Mouse (Mus musculus): Measurements from ENCODE around the gene Lgals2. TPM values are rescaled to one million over a fixed set of nuclear protein-coding genes. Genes with fewer than 3 reads are reported as not detected.

Gene Lgals2
- polyA plus RNA-seq, 1 experiment from 2014 or later = 2.2 TPM

DNA sequence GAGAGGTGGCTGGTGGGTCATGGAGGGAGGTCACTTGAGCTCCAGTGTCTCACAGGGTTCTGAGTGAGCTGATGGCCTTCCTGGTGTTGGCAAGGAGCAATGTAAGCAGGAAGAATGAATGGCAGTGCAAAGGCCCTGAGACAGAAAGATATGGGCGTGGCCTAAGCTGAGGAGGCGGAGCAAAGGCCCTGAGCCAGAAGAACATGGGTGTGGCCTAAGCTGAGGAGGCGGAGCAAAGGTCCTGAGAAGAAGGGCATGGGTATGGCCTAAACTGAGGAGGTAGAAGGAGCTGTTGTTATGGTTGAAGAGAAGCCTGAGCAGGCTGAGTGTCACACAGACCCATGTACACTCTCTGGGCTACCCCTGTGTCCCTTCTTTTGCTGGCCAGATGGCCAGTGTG is 21.7 kb downstream of the Lgals2 start:
- WGBS = 93% methylated on average over 3 of the region's 3 CpGs
- Histone ChIP-seq H3K27ac (ENCODE audit: low read length) (peak overlapping the region; percentile 91), H3K36me3 (ENCODE audit: control insufficient read depth, insufficient read depth) (no peaks in the 10 kb centered on the region), H3K4me3 (ENCODE audit: low read length) (no peak overlapping the region), H3K9ac (ENCODE audit: low read length) (no peak overlapping the region), H3K9me3 (replicated peaks; ENCODE audit: control insufficient read depth, low read length) (no peaks in the 10 kb centered on the region), H3K4me1 (ENCODE audit: control insufficient read depth, insufficient read depth, low read length) (peaks cover 41% of the 10 kb centered on the region), H3K27me3 (ENCODE audit: control insufficient read depth, insufficient read depth, low read length) (no peaks in the 10 kb centered on the region), H3K4me2 (ENCODE audit: low read depth, low read length) (no peak overlapping the region)
- no peak for ATAC-seq (replicated peaks; ENCODE audit: extremely low read depth, insufficient read depth, low FRiP score)

- Histone ChIP-seq H3K4me3 (ENCODE audit: low read length) (no peak overlapping the region), H3K4me2 (ENCODE audit: low read depth, low read length) (peak overlapping the region; percentile 24), H3K9me3 (replicated peaks; ENCODE audit: control insufficient read depth, low read length) (no peaks in the 10 kb centered on the region), H3K27me3 (ENCODE audit: control insufficient read depth, insufficient read depth, low read length) (no peaks in the 10 kb centered on the region), H3K27ac (ENCODE audit: low read length) (peak overlapping the region; percentile 91), H3K36me3 (ENCODE audit: control insufficient read depth, insufficient read depth) (no peaks in the 10 kb centered on the region), H3K9ac (ENCODE audit: low read length) (peak overlapping the region; percentile 59), H3K4me1 (ENCODE audit: control insufficient read depth, insufficient read depth, low read length) (peaks cover 41% of the 10 kb centered on the region)
- peak; percentile 40 for ATAC-seq (replicated peaks; ENCODE audit: extremely low read depth, insufficient read depth, low FRiP score)
- 21% methylated on average over 14 of the region's 14 CpGs for whole genome bisulfite sequencing
These were observed 22.6 kb downstream of the Lgals2 start for GRCm38 (mm10) chr15:78832701-78833123.

DNA sequence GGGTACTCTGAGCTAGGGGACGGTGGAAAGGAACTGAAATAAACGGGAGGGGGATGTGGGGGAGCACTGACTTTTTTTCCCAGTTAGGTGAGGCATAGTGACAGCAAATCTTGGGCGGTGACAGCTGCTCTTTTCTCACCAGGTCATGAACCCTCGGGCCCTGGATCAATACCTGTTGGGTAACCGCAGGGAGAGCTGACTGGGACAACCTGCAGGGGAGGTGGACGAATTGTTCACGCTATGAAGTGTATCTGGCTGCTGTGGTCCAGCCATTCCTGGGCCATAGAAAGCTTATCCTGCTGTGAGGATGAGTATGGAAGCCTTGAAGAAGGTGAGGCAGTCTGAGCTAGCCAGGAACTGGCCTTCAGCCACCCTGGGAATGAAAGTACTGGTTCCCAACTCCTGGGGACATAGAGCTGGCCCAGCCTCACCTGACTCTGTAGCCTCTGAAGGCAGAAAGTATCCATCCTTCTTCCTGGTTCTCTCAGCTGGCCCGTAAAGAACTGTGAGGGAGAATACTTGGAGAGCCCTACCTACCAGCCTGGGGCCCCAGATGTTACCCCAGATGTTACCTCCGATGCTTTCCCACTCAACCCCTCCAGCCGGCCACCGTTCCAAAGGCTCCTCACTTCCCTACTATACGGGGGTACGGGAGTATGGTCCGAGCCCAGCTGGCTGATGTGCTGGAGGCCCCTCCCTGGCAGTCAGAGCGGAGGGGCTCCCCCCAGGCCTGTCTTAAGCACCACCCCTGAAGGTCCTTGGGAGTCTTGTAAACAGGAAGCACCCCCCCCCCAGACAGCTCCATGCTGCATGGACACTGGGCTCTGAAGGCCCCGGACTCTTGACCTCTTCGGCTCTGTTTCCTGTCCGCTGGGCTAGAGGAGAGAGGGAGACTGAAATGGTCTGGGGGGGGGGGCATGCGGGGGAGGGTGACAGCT is 23.3 kb downstream of the Lgals2 start:
- H3K9ac ChIP-seq (ENCODE audit: low read length) = peak overlapping the region; percentile 59
- H3K4me2 ChIP-seq (ENCODE audit: low read depth, low read length) = peak overlapping the region; percentile 47
- H3K27ac ChIP-seq (ENCODE audit: low read length) = peak overlapping the region; percentile 91
- H3K4me3 ChIP-seq (ENCODE audit: low read length) = peak overlapping the region; percentile 12; the same call in 1 of the 2 replicates
- H3K9me3 ChIP-seq (replicated peaks; ENCODE audit: control insufficient read depth, low read length) = no peaks in the 10 kb centered on the region
- 44% methylated on average over 19 of the region's 19 CpGs for WGBS
- peaks cover 41% of the 10 kb centered on the region for H3K4me1 ChIP-seq (ENCODE audit: control insufficient read depth, insufficient read depth, low read length)
- H3K36me3 ChIP-seq (ENCODE audit: control insufficient read depth, insufficient read depth) = no peaks in the 10 kb centered on the region
- H3K27me3 ChIP-seq (ENCODE audit: control insufficient read depth, insufficient read depth, low read length) = no peaks in the 10 kb centered on the region
- peak; percentile 47 for ATAC-seq (replicated peaks; ENCODE audit: extremely low read depth, insufficient read depth, low FRiP score)

- Histone ChIP-seq H3K36me3 (ENCODE audit: control insufficient read depth, insufficient read depth) (no peaks in the 10 kb centered on the region), H3K4me1 (ENCODE audit: control insufficient read depth, insufficient read depth, low read length) (peaks cover 43% of the 10 kb centered on the region), H3K27ac (ENCODE audit: low read length) (peak overlapping the region; percentile 91; the same call in 1 of the 2 replicates), H3K9me3 (replicated peaks; ENCODE audit: control insufficient read depth, low read length) (no peaks in the 10 kb centered on the region), H3K9ac (ENCODE audit: low read length) (no peak overlapping the region), H3K4me2 (ENCODE audit: low read depth, low read length) (0 out of 2 replicates have a peak overlapping the region, but pooled peaks have one; percentile 5), H3K4me3 (ENCODE audit: low read length) (no peak overlapping the region), H3K27me3 (ENCODE audit: control insufficient read depth, insufficient read depth, low read length) (no peaks in the 10 kb centered on the region)
- no peak for ATAC-seq (replicated peaks; ENCODE audit: extremely low read depth, insufficient read depth, low FRiP score)
- WGBS = 62% methylated on average over 10 of the region's 10 CpGs
These were observed 24.3 kb downstream of the Lgals2 start for GRCm38 (mm10) chr15:78830742-78831719.

DNA sequence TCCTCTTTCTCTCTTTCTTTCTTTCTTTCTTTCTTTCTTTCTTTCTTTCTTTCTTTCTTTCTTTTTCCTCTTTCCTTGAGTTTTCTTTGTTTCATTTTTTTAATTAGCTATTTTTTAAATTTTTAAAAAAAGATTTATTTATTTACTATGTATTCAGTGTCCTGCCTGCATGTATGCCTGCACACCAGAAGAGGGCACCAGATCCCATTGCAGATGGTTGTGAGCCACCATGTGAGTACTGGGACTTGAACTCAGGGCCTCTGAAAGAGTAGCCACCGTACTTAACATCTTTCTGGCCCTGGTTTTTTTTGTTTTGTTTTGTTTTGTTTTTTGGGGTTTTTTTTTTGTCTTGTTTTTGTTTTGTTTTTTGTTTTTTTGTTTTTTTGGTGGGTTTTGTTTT is 25.7 kb downstream of the Lgals2 start:
- no peak overlapping the region for H3K4me3 ChIP-seq (ENCODE audit: low read length)
- no peak overlapping the region for H3K4me2 ChIP-seq (ENCODE audit: low read depth, low read length)
- 85% methylated on average over 1 of the region's 1 CpGs for WGBS
- H3K9me3 ChIP-seq (replicated peaks; ENCODE audit: control insufficient read depth, low read length) = no peaks in the 10 kb centered on the region
- no peaks in the 10 kb centered on the region for H3K27me3 ChIP-seq (ENCODE audit: control insufficient read depth, insufficient read depth, low read length)
- no peaks in the 10 kb centered on the region for H3K36me3 ChIP-seq (ENCODE audit: control insufficient read depth, insufficient read depth)
- H3K9ac ChIP-seq (ENCODE audit: low read length) = no peak overlapping the region
- H3K27ac ChIP-seq (ENCODE audit: low read length) = no peak overlapping the region
- H3K4me1 ChIP-seq (ENCODE audit: control insufficient read depth, insufficient read depth, low read length) = peaks cover 29% of the 10 kb centered on the region
- no peak for ATAC-seq (replicated peaks; ENCODE audit: extremely low read depth, insufficient read depth, low FRiP score)

DNA sequence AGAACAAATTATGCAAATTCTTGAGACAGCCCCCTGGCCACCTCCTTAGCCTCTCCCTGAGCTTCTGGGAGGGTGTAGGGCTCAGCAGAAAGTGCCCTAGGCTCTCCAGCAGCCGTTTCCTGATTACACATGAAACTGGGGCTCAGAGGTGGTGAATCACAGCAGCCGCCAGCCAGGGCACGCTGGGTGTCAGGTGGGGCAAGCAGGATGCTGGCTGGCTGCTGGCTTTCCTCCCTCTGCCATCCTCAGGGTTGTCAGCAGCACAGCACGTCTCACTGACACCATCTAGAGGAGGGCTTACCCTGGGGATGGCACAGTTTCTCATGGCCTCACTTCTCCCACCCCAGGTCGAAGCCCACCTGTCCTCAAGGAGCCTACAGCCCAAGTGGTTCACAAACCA is 27.0 kb downstream of the Lgals2 start:
- no peak overlapping the region for H3K27ac ChIP-seq (ENCODE audit: low read length)
- no peak overlapping the region for H3K4me2 ChIP-seq (ENCODE audit: low read depth, low read length)
- H3K27me3 ChIP-seq (ENCODE audit: control insufficient read depth, insufficient read depth, low read length) = no peaks in the 10 kb centered on the region
- no peak overlapping the region for H3K9ac ChIP-seq (ENCODE audit: low read length)
- H3K9me3 ChIP-seq (replicated peaks; ENCODE audit: control insufficient read depth, low read length) = no peaks in the 10 kb centered on the region
- no peak for ATAC-seq (replicated peaks; ENCODE audit: extremely low read depth, insufficient read depth, low FRiP score)
- peaks cover 21% of the 10 kb centered on the region for H3K4me1 ChIP-seq (ENCODE audit: control insufficient read depth, insufficient read depth, low read length)
- no peak overlapping the region for H3K4me3 ChIP-seq (ENCODE audit: low read length)
- no peaks in the 10 kb centered on the region for H3K36me3 ChIP-seq (ENCODE audit: control insufficient read depth, insufficient read depth)
- 18% methylated on average over 5 of the region's 5 CpGs for WGBS

GRCm38 (mm10) chr15:78826213-78827204 is 28.8 kb downstream of the Lgals2 start:
- 19% methylated on average over 28 of the region's 28 CpGs for WGBS
- Histone ChIP-seq H3K36me3 (ENCODE audit: control insufficient read depth, insufficient read depth) (no peaks in the 10 kb centered on the region), H3K4me1 (ENCODE audit: control insufficient read depth, insufficient read depth, low read length) (peaks cover 7% of the 10 kb centered on the region; the same call in 1 of the 2 replicates), H3K27me3 (ENCODE audit: control insufficient read depth, insufficient read depth, low read length) (no peaks in the 10 kb centered on the region), H3K4me3 (ENCODE audit: low read length) (no peak overlapping the region), H3K27ac (ENCODE audit: low read length) (no peak overlapping the region), H3K9me3 (replicated peaks; ENCODE audit: control insufficient read depth, low read length) (no peaks in the 10 kb centered on the region), H3K9ac (ENCODE audit: low read length) (no peak overlapping the region), H3K4me2 (ENCODE audit: low read depth, low read length) (no peak overlapping the region)
- ATAC-seq (replicated peaks; ENCODE audit: extremely low read depth, insufficient read depth, low FRiP score) = peak; percentile 61; the same call in 1 of the 2 replicates

DNA sequence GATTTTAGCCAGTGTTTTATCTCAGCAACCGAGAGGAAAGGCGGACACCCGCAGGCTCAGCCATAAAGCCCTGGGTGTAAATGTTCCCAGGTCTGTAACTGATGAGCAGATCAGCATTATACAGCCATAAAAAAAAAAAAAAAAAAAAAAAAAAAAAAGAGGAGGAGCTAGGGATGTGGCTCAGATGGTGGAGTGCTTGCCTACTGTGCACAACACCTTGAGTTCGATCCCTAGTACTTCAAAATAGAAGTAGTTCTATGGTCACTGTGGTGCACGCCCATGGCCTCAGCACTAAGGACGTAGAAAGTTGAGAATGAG is 39.3 kb downstream of the Lgals2 start:
- Histone ChIP-seq H3K4me2 (ENCODE audit: low read depth, low read length) (no peak overlapping the region), H3K9ac (ENCODE audit: low read length) (no peak overlapping the region), H3K4me3 (ENCODE audit: low read length) (no peak overlapping the region), H3K4me1 (ENCODE audit: control insufficient read depth, insufficient read depth, low read length) (peaks cover 10% of the 10 kb centered on the region), H3K27me3 (ENCODE audit: control insufficient read depth, insufficient read depth, low read length) (no peaks in the 10 kb centered on the region), H3K27ac (ENCODE audit: low read length) (no peak overlapping the region; the same call in 1 of the 2 replicates), H3K36me3 (ENCODE audit: control insufficient read depth, insufficient read depth) (no peaks in the 10 kb centered on the region), H3K9me3 (replicated peaks; ENCODE audit: control insufficient read depth, low read length) (no peaks in the 10 kb centered on the region)
- no peak for ATAC-seq (replicated peaks; ENCODE audit: extremely low read depth, insufficient read depth, low FRiP score)
- 51% methylated on average over 6 of the region's 6 CpGs for WGBS

Data from heart, embryonic 16.5 days (tissue).